Mouse (Mus musculus): ENCODE measurements around the gene Wapl.

Gene Wapl

DNA sequence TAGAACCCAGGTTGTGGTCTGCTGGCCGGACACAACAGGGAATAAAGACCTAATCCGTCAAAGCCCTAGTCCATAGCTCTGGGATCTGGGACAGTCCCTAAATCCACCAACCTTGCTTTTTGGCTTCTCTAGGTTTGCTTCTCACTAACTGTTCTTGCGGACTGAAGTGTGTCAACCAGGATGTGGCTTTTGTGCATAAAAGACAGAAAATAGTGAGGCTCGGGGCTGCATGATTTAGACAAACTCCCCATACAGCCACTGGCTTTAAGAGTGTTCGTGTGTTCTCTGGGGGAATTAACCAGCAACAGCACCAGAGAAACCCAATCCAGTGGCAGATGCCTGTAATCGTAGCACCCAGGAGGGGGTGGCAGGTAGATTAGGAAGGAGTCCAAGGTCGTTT is 98.4 kb downstream of the Wapl start:
- in situ Hi-C loops (cut with MboI; ENCODE audit: low sequenced_read_pairs), result no loop called here

- in situ Hi-C loops (cut with MboI; ENCODE audit: low sequenced_read_pairs), result no loop called here
Measured at GRCm38 (mm10) chr14:34773681-34774080, 100.0 kb downstream of the Wapl start.

GRCm38 (mm10) chr14:34774231-34774630 is 100.5 kb downstream of the Wapl start:
- in situ Hi-C loops (cut with MboI; ENCODE audit: low sequenced_read_pairs), result no loop called here

DNA sequence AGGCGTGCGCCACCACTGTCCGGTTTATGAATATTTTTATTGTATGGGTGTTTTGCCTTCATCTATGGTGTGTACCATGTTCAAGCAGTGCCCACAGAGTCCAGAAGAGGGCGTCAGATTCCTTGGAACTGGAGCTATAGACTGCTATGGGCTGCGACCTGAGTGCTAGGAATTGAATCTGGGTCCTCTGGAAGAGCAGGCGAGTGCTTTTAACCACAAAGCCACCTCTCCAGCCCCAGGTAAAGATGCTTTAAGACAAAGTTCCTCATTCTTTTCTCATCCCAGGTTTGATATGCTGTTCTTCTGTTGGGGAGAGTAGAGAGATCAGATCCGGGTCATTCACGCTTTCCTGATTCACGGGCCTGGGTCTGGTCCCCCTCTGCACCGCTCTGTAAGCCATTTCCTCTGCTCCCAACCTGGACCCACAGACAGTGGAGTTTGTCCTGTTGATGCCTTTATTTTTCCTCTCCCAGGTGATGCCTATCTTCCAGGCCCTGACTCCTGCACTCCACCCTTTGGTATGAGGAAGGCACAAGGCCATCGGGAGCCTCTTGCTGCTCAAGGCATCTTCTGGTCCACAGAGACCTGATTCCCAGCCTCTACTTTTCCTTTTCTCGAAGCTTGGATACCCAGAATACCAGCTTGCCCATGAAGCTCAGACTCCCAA is 103.1 kb downstream of the Wapl start:
- in situ Hi-C loops (cut with MboI; ENCODE audit: low sequenced_read_pairs), result loop anchor here (5.0 kb wide), 1 partner anchor 155 kb away; no protein-coding TSS in a partner anchor

- in situ Hi-C loops (cut with MboI; ENCODE audit: low sequenced_read_pairs), result loop anchor here (5.0 kb wide), 1 partner anchor 156 kb away; no protein-coding TSS in a partner anchor
Measured at GRCm38 (mm10) chr14:34777810-34778209, 104.1 kb downstream of the Wapl start.

DNA sequence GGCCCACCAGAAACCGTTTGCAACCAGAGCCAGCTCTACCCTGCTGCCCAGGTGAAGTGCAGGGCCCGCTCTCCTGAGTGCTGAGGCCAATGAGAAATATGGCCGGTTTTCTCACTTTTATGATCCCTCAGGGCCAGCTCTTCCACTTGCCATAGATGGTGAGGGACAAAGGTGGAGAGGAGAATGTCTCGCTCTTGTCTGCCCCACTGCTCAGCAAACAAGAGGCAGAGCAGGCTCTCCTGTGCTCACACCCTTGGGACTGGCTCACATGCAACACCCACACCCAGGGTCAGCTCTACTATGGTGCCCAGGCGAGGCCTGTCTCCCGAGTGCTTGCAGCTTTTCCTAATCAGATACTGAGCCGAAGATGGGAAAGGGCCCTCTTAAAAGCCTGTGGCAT is 105.0 kb downstream of the Wapl start:
- in situ Hi-C loops (cut with MboI; ENCODE audit: low sequenced_read_pairs), result loop anchor here (5.0 kb wide), 1 partner anchor 156 kb away; no protein-coding TSS in a partner anchor

DNA sequence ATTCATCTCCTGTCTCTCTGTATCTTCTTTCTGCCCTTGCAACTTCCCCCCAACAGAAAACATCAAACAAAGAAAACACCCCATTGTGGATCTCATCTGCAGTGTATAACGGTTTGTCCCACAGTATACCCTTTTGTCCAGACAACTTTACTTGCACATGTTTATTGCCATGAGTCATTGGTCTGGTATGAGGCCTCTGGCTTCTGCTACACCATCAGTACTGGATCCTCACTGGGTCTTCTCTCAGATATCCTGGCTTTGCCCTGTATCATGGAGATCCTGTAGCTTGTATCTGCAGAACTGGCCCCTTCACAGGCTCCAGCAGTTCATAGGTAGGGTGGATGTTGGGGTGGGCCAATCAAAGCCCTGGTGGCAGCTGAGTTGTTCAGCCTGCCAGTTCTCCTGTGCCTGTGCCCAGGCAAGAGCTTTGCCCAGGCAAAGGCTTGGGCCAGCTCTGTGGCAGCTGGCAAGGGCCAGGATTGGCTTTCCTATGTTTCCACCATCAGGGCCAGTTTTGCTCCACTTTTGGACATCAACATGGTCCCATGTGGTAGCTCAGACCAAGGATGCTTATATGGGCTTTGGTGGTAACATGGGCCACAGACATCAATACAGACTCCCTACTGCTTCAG is 119.8 kb downstream of the Wapl start:
- in situ Hi-C loops (cut with MboI; ENCODE audit: low sequenced_read_pairs), result no loop called here
